Mouse (Mus musculus): Measurements from ENCODE around the gene Pm20d2. TPM values are rescaled to one million over a fixed set of nuclear protein-coding genes. Genes with fewer than 3 reads are reported as not detected.

Pm20d2 gene
- 1 to 10 TPM; 7.9 to 9.9 TPM for total RNA-seq (2021)

DNA sequence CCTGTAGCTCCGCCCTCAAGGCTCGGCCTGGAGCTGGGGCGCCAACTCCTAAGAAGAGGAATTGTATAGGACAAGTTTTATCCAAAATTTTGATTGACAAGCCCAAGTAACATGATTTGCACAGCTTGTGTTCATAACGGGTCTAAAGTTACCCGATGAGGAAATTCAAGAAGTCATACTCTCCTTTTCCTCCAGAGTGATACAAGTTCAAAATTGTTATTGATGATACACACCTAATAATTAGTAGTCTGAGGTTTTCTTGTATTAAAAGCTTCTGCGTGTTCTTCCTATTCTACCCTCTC lies at the start of gene Pm20d2:
Gene Pm20d2, minus strand, starts transcription at position 3 of the 302 bp plus-strand sequence.
- no peak for DNase-seq

DNA sequence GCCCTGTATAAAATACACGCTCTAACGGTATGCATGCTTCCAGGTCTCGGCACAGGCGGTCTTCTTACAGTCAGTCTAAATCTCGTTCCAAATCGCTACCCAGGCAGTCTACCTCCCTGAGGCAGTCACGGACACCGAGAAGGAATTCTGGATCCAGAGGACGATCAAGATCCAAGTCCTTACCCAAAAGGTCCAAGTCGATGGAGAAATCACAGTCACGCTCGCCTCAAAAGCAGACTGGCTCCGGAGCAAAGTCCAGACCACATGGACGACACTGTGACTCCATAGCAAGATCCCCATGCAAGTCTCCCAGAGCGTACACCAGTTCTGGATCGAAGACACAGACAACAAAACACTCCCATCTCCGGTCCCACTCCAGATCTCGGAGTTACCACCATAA lies 41.3 kb upstream of the Pm20d2 start:
- DNase-seq, result no peak

DNA sequence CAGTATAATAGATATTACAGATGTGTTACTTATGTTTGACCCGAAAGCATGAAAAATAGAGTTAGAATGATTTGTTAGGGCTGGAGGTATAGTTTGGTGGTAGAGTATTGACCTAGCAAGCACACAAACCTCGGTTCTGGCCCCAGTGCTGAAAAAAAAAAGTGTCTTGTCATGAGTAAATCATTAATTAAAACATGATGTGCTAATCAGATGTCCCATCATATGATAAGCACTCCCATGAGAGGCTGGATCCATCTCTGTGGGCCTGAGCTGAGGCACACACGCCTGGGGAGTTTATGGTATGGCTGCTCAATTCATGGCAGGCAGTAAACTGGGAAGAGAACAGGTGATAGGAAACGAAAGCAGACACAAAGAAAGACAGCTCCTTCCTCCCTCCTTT lies 40.1 kb upstream of the Pm20d2 start:
- DNase-seq, result no peak

DNA sequence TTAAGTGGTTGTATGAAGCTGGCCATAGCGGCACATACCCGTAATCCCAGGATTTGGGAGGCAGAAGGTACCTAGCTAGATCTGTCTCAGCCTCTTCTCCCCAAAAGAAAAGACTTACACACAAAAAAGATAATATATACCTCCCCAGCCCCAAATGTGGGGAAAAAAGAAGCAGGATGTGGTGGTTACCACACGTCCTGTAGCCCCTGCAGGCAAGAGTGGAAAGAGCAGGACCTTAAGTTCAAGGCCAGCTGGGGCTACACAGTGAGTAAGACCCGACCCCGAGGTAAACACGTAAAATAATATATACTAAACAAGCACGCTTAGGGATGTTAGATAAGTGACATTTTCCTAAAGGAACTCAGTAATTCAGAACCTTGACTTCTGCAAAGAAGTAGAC lies 37.6 kb upstream of the Pm20d2 start:
- no peak for DNase-seq

DNA sequence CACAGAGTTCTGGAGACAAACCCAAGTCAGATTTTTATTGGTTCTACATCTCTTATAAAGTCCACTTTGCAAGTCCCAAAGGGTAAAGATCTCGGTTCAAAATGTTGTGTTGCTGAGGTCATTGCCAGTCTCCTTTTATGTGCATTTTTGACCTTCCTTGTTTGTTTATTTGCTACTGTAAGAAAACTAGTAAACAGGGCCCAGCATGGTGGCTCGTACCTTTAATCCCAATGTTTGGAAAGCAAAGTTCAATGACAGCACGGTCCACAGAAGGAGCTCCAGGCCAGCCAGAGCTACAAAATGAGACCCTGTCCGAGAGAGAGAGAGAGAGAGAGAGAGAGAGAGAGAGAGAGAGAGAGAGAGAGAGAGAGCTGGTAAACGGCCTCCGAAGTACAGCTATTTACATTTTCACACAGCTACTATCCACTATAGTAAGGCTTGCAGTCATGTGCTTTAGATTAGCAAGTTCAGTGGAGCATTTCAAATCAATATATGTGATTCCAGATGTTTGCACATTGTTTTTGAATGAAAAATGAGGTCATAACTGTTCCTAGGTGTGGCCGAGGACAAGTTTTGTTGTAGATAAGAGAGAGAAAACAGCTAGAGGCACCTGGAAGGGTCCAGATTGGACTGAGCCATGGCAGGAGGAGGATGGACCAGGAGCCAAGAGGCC lies 34.6 kb upstream of the Pm20d2 start:
- DNase-seq, result no peak

DNA sequence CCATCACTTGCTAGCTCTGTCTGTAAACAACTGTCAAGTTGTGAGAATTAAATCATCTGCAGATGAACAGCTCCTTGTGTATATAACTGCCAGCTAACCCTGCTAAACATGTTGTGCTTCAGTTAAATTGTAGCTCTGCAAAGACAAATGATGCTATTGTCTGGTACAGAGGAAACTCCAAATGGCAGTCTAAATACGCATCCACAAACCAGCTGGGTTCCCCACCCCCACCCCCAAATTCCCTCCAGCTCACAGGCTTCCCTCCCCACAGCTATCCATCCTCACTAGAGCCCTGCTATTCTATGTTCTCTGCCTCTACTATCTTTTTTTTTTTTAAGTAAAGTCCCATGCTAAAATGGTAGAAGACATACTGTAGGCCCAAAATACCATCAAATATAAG lies 32.3 kb upstream of the Pm20d2 start:
- DNase-seq, result no peak

DNA sequence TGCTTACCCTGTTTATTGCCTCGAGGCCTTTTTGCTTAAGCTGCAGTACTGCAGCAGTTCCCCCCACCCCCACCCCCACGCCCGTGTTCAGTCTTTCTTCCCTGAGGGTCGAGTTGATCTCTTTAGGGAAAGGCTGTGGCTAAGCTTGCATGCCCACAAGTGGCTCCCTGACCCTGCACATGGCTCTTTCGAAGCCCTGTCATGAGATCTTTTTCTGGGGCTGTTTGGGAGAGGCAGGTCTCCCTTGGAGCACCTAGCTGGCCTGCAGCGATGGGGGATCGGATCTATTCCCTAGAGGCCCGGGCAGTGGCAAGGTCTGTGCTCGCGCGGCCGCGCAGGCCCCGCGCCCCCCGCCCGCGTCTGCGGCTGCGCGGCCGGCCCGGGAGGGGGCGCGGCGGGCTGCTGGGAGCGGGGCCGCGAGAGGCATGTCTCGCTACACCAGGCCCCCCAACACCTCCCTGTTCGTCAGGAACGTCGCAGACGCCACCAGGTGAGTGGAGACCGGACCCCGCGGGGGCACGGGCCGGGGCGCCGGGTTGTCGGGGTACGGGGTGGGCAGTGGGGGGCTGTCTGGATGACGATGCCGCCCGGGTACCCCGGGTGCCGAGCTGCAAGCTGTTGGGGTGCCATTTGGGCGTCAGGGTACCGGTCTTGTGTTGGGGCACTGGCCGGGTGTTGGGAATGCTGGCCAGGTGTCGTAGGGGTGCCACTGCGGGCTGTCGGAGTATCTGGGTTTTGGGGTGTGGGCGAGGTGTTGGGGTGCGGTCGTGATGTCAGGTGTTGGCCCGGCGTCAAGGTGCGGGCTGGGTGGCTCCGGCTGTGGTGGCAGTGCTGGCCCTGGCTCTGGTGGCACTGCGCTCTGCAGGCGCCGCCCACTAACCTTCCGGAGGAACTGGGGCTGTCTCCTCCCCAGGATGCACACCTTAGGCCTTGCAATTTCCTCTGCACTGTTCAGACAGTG lies 19.6 kb upstream of the Pm20d2 start, which contains the start of gene Srsf12:
Gene Srsf12, plus strand, starts transcription at position 111 of the 961 bp plus-strand sequence.
- DNase-seq, result peak; percentile 35 to 50

DNA sequence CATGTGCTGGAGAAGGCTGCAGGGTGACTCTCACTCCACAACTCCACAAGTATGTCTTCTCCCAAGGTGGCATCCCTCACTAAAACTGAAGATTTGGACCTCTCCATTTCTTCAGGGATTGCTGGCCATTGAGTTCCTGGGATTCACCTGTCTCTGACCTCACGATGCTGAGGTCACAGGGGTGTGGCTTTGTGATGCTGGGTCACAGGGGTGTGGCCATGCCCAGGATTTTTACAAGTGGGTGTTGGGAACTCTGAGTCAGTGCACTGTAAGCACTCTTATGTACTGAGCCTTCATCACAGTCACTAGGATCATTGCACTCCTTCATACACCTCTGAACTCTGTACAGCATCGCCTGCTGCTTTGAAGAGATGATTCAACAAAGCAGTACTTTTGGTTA lies 18.0 kb upstream of the Pm20d2 start:
- DNase-seq, result no peak

DNA sequence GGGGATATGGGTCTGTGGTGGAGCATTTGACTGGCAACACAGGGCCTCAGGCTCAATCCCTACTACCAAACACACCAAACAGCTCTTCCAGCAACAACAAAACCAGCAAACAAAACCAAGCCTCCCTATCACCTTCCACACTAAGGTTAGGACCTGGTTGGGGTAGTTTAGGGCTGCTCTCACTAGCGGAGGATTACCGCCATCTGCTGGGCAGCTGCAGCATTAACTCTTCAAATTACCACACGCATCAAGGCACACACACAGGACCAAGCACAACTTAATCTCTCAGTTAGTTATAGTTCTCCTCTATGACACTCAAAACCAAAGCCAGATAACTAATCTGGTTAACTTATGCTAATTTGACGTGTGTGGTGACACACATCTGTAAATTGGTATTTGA lies 15.1 kb upstream of the Pm20d2 start:
- peak; percentile 20 to 51 for DNase-seq

DNA sequence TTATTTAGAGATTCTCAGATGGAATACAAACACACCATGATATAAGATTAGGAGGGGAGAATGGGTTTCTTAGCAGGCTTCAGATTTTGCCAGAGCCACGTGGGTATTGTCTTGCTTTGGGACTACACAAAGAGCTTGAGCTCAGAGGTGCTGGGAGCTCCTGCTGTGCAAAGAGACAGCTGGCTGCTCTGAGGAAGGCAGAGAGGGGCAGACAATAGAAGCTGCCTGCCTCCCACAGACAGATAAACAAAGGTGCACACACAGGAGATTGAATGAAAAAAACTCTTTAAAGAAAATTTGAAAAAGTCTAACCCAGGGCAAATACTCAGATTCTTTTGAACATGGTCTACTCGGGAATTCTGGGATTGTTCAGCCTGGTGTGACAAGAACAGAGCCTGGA lies 8.6 kb upstream of the Pm20d2 start:
- no peak for DNase-seq

DNA sequence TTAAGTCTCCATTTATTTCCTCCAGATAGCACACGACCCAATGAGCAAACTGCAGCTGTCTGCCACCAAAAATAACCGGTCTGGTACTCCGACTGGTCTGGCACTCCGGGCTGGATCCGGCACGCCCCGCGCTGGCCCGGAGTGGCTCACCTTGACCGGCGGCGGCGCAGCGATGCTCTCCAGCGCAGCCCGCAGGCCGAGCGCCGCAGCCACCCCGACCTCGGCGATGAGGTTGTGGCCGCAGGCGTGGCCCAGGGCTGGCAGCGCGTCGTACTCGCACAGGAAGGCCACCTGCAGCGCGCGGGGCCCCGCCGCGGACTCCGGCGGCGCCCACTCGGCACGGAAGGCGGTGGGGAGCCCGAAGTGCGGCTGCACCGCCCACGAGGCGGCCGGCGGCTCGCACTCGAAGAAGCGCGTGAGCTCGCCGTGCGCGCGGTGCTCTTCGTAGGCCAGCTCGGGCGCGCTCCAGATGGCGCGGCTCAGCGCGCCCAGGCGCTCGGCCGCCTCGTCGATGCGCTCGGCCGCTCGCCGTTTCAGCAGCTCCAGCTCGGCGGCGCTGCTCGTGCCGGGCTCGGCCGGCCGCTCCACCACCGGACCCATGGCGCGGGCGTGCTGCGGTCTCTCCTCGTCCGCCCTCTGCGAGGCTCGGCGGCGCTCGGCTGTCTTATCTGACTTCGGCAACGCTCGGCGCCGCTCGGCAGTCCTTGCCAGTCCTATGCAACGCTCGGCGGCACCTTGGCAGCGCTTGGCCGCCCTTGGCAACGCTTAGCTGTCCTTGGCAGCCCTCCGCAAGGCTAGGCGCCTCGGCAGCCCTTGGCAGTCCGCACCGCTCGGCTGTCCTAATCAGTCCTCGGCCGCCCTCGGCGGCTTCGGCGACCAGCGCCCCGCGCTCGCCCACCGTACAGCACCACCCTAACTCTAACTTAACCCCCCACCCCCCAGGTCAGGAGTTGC lies 479 bp downstream of the Pm20d2 start:
- peak; percentile 83 to 87 for DNase-seq

DNA sequence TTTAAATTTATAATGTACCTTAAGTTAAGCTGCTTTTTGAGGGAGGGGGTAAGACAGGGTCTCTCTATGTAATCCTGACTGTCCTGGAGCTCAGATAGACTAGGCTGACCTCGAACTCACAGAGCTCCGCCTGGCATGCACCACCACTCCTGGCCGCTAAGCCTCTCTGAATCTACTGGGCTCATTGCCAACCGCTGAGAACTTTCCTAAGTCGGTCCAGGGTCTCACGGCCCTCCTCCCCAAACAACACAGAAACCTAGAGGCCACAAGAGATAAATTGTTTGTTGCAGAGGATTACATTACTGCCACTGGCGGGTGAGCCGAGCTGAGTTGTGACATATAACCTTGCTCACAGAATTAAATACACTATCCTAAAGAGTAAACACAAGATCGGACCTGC lies 1.4 kb downstream of the Pm20d2 start:
- no peak for DNase-seq

DNA sequence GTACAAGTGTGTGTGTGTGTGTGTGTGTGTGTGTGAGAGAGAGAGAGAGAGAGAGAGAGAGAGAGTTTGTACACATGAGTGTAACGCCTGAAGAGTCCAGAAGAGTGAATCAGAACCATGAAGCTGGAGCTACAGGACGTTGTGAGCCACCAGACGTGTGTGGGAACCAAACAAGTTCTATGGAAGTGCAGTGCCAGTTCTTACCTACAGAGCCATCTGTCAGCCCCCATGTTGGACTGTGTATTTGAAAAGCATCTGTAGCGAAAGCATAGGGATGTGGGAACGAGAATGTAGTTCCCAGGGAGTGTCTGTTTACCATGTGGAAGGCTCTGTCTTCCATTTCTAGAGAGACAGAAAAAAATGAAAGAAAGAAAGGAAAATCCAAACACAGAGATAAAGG lies 6.1 kb downstream of the Pm20d2 start:
- peak in 1 of 2 experiments; percentile 10 for DNase-seq

DNA sequence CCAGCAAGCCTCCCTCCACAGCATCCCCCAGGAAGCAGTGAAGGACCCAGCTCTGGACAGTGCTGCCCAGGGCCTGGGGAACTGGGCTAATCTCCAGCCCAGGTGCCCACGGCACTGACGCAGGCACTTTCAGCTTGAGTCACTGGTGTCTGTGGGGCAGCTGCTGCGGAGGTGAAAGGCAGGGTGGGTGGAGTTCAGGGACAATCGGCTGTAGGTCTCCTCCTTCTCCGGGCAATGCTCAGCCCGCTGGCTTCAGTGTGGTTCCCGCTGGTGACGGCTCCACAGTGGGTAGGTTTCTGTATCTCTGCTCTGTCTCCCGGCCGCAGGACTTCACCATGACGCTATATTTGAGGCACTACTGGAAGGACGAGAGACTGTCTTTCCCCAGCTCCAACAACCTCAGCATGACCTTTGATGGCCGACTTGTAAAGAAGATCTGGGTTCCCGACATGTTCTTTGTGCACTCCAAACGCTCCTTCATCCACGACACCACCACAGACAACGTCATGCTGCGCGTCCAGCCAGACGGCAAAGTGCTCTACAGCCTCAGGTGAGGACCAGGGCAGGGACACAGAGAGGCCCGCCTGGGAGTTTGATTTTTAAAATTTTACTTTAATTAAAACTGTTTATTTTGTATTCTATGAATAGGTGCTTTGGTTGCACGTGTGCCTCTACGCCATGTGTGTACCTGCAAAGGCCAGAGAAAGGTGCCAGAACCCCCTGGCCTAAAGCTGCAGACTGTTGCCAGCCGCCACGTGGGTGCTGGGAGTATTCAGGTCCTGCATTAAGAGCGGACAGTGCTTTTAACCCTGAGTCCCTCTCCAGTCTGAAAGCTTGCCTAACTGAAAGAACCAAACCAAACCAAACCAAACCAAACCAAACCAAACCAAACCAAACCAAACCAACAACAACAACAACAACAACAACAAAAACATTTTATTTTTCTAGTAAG lies 37.2 kb downstream of the Pm20d2 start:
- no peak for DNase-seq

DNA sequence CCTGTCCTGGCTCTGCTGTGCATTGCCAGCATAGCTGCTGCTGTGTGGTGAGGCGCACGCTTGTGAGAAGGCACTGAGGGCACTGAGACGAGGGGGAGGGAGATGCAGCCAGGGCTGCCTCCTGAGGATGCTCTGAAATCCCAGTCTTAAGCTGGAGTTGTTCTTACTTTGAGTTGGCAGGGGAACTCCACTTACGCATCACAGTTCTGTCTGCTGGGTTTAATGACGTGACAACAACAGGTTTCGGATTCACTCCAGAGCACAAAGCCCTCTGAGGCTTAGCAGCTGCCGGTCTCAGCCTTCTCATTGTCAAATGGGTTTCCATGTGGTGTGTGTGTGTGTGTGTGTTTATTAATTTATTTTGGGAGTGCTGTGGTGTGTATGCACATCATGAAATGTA lies 40.4 kb downstream of the Pm20d2 start:
- no peak for DNase-seq

DNA sequence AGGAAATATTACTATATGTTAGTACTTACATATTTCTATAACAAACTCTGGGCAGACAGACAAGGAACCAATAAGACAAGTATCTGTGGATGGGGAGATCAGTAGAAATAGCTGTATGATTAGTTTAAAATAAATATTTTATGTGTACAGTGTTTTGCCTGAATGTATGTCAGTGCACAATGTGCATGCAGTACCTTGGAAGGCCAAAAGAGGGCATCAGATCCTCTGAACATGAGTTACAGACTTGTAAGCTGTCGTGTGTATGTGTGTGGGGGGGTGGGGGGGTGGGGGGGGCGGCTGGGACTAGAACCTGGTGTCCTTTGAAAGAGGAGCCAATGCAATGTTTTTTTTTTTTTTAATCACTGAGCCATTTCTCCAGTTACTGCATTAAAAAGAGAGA lies 41.7 kb downstream of the Pm20d2 start:
- DNase-seq, result no peak

DNA sequence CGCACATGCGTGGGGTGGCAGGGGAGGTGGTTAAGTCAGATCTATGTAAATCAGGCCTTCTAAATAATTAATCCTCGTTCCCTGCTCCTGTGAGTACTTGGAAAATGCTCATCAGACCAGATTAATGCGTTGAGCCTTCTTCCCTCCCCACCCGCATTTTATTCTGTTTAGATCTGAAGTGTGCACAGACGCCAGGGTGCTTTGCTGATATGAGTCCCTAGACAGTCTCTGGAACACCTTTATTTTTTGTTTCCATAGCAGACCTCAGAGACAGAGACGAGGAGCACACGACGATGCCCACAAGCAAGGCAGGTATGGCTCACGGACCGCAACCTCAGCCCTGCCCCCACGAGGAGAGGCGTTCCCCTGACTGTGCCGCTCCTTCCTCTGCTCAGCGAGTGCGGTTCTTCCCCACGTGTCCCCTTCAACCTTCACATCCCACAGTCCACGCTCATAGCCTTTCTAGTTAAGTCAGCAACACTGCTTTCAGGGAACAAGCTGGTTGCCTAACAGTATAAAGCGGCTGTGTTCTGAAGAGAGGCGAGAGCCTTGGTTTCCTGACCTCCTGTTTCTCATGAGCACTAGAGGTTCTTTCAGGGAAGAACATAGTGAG lies 42.8 kb downstream of the Pm20d2 start:
- DNase-seq, result no peak

DNA sequence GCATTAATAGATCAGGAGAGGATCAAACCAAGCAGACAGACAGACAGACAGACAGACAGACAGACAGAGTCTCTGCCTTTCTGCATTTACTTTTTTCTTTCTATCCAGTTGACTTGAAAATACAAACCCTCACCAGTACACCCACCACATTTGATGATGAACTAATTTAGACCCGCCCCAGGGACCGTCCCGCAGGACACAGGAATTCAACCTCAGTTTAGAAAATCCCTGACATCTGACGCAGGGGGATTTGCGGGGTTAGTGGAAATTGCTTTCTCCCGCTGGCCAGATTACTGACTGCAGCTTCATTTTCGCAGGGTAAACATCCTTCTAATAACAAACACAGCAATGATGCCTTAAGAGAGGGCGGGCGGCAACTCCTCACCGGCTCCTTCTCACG lies 57.3 kb downstream of the Pm20d2 start, which contains the start of gene Gabrr1:
Gene Gabrr1, plus strand, starts transcription at position 301 of the 400 bp plus-strand sequence.
- no peak for DNase-seq

DNA sequence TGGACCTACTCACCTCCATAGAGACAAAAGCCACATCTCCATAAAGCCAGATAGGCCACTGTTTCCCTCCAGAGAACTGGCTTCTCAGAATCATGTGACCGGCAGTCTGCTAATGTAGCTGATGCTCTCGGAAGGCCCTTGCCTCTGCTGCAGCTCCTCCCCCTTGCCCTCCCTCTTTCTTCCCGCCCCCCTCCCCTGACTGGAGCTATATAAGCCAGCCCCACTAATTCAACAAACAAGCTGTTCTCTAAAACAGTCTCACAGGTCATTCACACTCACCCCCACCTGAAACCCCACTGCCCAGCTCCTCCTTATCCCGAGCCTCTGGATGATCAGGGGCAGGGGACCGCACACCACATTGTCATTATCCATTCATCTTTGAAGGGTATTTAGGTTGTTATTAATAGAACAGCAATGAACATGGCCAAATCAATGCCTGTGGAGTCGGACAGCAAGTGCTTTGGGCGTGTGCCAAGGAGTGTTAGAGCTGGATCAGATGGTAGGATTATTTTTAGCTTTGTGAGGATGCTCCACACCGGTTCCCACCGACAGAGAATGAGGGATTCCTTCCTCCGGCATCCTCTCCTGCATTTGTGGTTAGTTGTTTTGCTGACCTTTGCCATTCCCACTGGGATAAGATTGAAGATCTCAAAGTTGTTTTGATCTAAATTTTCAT lies 64.0 kb downstream of the Pm20d2 start:
- DNase-seq, result no peak

DNA sequence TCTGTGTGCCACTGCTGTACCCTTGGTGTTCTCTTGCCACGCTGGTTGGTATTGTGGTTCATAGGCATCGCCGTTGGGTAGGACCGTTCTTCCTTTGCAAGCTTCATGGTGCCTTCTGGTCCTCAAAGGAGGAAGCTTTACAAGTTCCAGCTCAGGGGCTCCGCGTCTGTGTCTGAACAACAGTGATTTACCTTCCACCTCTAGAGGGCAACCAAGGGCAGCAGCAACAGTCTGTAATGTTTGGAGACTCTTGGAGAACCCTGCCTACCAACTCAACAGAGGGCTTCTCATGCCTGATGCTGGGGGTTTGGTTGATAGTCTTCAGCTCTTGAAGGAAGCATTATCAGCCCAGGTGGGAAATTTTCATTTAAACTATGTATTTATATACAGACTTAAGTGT lies 65.0 kb downstream of the Pm20d2 start:
- peak; percentile 16 to 22 for DNase-seq
